Mouse (Mus musculus): Measurements from ENCODE around the gene Prkg2. TPM values are rescaled to one million over a fixed set of nuclear protein-coding genes. Genes with fewer than 3 reads are reported as not detected.

The Prkg2 gene
- not detected in 2 replicates for total RNA-seq (2014; fragmentation: Nextera tagmentation)
- total RNA-seq (2017) = not detected in 2 replicates

DNA sequence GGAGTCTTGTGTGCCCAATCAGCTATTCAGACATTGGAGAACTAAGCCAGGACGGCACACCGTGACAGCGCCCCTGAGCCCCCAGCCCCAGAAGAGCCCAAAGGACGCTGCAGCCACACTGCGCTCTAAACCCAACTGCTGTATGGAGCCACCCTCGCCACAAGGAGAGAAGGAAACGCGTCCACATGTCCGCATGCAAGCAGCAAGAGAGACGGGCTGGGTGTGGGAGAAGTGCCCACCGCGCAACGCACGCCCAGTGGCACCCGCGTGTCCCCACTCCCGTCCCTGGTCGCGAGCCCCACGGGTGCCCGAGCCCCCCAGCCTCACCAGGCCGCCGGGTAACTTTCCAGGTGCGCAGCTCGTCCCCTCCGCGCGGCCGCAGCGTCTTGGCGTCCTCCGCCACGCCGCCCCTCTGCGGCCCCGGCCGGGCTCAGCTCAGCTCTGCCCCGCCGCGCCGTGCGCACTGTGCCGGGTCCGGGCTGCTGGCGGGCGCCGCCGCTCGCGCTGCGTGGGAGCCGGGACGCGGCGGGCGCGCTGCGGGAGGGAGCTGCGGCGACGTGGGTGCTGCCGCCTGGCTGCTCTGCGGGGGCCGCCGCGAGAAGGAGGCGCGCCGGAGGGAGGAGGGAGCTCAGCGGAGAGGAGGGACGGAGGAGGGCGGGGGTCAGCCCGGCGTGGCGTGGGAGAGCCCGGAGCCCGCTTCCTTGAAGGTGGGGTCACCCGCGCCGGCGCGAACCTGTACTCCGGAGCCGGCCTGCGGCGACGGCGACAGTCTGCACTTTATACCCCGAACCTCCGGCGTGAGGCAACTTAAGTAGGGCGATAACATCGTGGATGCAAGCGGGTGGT, at the start of gene Prkg2:
Gene Prkg2 (minus strand): TSS at position 756 of the 846 bp plus-strand sequence.
- peak; percentile 30 for ATAC-seq (replicated peaks; ENCODE audit: poor library complexity, severe bottlenecking)

DNA sequence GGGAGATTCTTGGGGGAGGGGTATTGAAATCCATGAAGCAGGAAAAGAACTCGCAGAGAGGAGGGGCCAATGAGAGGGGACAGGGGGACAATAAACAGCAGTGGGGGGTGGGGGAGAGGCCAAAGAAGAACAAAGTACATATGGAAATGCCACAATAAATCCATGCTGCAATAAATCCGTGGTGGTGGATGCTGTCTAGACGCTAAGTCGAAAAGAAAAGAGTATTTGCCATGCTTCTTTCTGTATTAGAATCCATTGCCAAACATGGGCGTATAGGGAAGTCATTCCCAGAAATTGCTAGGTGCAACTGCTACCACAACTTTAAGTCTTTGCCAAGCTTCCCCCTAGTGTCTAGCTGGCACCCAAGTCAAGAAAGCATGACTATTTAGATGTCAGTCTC, 46.8 kb upstream of the Prkg2 start:
- ATAC-seq (replicated peaks; ENCODE audit: poor library complexity, severe bottlenecking) = no peak

- no peak for ATAC-seq (replicated peaks; ENCODE audit: poor library complexity, severe bottlenecking)
Measured at GRCm38 (mm10) chr5:99078375-99078774, 41.2 kb upstream of the Prkg2 start.

DNA sequence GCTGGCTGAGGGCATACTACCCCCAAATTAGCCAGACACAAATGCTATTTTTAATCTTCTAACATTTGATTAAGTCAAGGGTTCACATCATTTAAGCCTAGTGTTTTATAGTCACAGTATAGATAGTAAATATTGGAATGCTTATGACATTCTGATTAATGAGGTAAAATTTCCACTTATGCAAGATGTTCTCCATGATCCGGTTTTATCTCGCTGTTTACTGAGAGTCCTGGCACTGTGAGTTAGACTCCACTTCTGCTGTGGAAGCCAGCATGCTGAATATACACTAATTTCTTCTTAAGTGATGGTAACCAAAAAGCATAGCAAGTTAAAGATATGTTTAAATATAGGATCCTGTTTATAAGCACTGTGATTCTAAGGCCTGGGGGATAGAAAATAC, 31.2 kb upstream of the Prkg2 start:
- ATAC-seq (replicated peaks; ENCODE audit: poor library complexity, severe bottlenecking) = no peak

DNA sequence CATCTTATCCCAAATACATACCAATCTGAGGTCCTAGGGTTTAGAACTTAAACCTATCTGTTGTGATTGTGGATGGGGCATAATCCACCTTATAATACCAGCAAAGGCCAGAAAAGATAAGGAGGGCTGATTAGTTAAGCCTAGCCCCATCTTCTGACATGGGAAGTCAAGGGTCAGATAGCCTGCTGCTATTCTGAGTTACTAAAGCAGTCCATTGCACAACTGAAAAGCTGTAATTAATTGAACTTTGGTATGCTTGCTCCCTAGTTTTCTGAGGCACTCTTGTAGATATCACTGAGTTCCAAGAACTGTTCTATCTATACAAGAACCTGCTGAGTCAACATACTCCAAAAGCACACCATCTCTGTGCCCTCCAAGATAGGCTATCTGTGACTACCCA, 25.4 kb upstream of the Prkg2 start:
- no peak for ATAC-seq (replicated peaks; ENCODE audit: poor library complexity, severe bottlenecking)

DNA sequence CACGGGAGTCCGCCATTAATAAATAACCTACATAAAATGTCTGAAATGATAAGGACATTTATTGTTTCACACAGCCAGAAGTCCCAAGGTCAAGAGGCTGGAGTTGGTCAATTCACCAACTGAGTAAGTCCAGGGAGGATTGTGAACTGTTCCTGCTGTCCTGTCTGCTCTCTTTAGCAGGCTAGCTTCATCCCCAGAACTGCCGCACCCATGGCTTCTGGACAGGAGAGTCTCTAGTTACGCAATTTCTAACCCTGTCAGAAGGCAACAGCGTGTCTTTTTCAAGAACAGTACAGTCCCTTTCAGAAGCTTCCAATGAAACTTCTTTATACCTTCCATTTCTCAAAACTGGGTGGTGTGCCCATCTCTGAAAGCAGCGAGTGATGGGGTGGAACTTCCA, 1.9 kb upstream of the Prkg2 start:
- ATAC-seq (replicated peaks; ENCODE audit: poor library complexity, severe bottlenecking) = no peak

GRCm38 (mm10) chr5:99037442-99037811, 276 bp upstream of the Prkg2 start:
- ATAC-seq (replicated peaks; ENCODE audit: poor library complexity, severe bottlenecking) = no peak

DNA sequence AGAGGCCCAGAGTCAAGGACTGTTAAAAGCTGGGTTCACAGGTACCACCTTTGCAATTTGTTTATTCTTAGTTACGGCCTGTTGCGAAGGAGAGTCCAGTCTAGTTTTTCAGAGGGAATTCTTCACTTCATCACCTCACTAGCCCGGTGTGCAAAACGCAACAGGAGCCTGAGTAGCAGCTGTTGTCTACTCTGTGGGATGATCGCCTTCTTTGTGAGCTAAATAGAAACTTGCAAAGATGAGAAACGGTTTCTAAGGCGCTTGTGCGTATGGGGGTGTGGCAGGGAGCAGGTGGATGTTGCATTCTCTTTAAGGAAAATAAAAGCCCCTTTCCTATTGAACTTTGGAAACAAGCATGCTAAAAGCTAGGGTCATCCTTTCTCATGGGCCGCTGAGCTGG, 1.2 kb downstream of the Prkg2 start:
- ATAC-seq (replicated peaks; ENCODE audit: poor library complexity, severe bottlenecking) = no peak

DNA sequence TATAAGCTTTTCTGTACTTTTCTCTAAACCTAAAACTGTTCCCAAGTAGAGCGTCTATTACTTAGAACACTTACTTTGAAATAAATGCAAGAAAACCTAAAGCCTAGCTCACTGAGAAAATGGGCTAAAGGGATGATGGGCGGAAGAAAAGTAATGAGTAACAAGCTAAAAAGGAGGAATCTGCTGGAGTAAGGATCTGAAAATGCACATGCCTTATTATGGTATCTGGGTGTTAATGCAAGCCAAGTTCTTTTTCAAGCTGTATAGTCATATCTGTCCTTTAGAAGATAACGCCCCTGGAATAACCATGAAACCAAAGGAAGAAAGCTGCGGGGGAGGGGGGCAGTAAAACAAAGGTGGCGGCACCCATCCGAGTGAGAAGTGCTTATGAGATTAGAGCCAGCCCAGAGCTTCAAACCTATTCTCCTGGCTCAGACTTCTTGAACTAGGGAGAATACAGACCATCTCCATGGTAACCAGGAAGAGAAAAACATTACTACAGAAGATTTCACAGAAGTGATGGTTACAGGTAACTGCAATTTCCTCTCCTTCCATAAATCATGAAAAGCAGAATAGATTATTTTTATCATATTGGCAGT, 5.5 kb downstream of the Prkg2 start:
- ATAC-seq (replicated peaks; ENCODE audit: poor library complexity, severe bottlenecking) = no peak

- ATAC-seq (replicated peaks; ENCODE audit: poor library complexity, severe bottlenecking) = no peak
Measured at GRCm38 (mm10) chr5:99026343-99026742, 10.8 kb downstream of the Prkg2 start.

DNA sequence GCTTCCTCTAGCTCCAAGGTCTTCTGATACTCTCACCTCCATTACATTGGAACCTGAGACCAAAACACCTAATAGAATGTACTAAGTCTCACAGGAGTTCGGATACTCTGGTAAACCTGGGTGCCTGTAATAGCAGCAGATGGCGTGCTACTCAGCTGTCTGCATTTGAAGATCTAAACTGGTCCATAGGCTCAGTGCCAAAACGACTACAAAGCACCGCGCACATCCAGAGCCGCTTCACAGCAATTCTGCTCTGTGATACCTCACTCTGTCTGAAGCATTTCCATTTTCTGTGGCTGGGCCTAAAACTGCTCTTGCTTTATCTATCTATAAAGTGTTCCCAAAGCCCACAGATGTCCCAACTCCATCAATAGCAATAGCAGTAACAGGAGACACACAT, 17.4 kb downstream of the Prkg2 start:
- ATAC-seq (replicated peaks; ENCODE audit: poor library complexity, severe bottlenecking) = no peak

DNA sequence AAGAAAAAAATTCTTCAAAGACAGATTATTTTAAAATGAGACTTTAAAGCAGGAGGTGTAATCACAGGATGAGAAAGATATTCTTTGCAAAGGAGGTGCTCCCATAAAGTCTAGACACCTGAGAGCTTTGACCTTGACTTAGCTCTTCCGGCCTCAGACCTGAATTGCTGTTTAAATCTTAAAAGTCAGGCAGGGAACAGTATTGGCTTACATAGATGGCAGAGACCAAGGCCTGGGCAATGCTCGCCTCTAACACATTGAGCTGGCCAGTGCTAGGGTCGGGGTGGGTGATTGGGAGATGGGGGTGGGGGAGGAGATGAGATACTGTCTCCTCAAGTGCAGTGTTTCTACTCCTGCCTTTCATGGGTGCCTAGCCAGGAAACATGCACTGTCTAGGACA, 22.0 kb downstream of the Prkg2 start:
- no peak for ATAC-seq (replicated peaks; ENCODE audit: poor library complexity, severe bottlenecking)

DNA sequence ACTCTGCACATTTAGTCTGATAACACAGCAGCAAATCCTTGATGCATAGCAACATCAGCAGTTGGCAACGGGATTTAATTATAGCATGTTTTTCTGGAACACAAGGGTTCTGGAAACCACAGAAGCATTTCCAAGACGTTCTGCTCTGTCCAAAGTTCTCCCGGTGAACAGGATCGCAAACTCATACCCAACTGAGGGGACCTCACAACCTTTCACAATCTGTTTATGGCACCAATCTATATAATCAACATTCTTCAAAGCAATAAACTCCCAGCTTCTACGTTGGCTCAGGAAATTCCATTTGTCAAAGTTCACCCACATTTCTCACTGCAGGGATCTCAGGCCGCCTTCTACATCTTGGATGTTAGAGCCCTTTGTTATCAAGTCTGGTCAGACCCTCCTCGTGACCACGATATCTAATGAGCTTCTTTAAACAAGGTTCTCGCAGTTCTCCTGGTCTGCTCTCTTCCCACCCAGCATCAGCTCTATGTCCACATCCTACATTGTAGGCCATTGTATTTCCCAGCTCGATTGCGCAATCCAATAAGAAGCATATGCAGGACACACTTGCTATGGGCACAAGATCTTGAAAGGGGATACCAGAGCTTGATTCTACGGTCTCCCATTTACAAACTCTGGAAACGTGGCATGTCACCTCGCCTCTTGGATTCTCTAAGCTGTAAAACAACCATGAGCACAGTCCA, 26.6 kb downstream of the Prkg2 start:
- no peak for ATAC-seq (replicated peaks; ENCODE audit: poor library complexity, severe bottlenecking)

DNA sequence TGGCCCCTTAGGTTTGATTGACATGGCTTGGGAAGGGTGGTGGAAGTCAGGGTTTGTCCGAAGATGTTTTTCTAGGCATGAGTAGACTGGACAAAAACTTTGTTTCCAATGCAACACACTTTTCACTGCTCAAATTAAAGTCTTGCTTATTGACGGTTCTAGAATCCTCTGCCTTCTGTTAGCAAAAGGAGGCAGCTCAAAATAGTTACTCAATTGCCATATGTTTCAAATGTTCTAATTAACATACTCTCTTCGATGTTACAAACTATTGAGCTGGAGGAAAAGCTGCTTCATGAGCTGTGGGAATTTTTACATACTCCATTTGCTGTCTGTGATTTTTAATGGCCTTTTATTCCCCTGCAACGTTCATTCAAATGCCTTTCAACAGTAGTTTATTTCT, 39.0 kb downstream of the Prkg2 start:
- no peak for ATAC-seq (replicated peaks; ENCODE audit: poor library complexity, severe bottlenecking)

DNA sequence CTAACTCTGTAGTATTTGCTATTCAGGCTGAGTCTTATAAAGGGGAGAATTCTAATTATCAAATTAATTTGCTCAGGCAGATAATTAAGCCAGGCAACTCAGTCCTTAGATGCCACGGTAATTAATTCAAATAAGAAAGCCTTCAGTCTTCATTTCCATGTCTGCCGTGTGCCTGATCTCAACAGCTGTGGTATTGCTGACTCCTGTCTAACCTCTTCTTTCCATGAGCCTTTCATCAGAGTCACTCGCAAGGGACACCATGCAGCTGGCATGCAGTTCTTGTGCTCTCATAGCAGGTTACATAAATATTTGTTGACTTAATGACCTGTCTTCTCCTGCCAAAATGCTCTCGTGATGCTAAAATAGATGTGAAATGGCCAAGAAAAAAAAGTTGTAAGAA, 41.4 kb downstream of the Prkg2 start:
- ATAC-seq (replicated peaks; ENCODE audit: poor library complexity, severe bottlenecking) = no peak

DNA sequence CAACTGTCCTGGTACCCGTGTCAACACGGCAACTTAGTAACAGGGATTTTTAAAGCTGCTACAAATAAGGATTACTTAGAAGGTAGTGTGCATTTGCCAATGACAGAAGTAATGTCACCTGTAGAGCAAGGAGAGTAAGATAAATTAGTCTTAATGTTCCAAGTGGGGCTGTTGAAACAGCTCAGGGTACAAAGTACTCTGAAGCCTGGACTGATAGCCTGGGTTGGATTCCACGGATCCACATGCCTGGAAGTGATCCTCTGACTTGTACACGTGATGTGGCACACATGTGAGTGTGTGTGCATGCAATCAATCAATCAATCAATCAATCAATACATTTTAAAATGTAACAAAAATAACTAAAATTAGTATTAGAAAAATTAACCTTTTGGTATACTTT, 45.6 kb downstream of the Prkg2 start:
- ATAC-seq (replicated peaks; ENCODE audit: poor library complexity, severe bottlenecking) = no peak

DNA sequence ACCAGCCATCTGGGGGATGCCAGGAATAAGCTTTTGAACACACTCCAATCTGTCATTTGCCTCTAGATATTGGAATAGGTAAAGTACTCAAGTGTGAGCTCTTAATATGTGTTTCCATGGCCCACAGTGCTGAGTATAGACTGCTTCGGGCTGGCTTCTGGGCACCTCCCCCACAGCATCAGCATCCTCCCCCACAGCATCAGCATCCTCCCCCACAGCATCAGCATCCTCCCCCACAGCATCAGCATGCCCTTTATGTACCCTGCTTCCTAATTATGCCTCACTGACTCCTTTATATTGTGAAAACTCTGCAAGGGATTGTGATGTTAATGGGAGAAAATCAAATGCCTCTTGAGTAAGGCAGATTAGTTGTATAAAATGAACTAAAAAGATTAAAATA, 49.5 kb downstream of the Prkg2 start:
- ATAC-seq (replicated peaks; ENCODE audit: poor library complexity, severe bottlenecking) = no peak

- ATAC-seq (replicated peaks; ENCODE audit: poor library complexity, severe bottlenecking) = no peak
Measured at GRCm38 (mm10) chr5:98987116-98987515, 50.0 kb downstream of the Prkg2 start.

DNA sequence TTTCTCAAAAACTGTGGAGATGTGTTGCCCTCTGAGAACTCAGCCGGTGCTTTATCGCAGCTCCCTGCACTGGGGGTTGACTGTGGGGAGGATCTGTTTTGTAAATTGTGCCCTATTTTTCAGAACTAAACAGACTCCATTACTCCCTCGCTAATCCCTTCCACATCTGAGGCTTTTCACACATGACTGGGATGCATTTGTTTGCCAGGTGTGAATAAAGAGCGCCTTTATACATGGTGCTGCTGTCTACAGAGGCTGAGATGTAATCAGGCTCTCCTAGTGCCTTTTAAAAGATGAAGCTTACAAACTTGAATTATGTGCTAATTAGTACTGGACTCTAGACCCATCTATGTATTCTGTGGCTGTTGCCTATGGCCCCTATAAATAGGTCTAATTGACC, 50.7 kb downstream of the Prkg2 start:
- ATAC-seq (replicated peaks; ENCODE audit: poor library complexity, severe bottlenecking) = no peak

DNA sequence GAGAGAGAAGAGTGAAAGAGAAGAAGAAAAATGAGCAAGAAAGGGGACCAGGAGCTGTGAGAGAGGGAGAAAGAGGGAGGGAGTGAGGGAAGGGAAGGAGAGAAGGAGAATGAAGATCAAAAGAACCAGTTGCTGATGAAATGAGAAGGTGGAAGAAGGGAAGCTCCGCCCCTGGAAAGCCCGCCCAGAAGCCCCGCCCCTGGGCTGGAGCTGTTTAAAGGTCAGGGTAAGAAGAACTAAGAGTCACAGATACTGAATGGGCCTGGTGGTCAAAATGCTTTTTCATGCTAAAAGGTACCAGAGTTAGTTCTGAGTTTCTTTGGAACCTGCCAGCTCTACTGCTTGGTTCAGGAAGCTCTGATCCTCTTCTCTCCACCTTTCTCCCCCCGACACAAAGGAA, 51.1 kb downstream of the Prkg2 start:
- no peak for ATAC-seq (replicated peaks; ENCODE audit: poor library complexity, severe bottlenecking)

GRCm38 (mm10) chr5:98985077-98985476, 52.1 kb downstream of the Prkg2 start:
- no peak for ATAC-seq (replicated peaks; ENCODE audit: poor library complexity, severe bottlenecking)

Measured in granulocyte monocyte progenitor cell, adult 5-6 weeks (primary cell).